Mouse (Mus musculus) liver, embryonic 14.5 days (tissue): ENCODE measurements around the gene Map4k2.

Experiments used
- CTCF ChIP-seq: IDR thresholded peaks from 2 replicates; pipeline ENCODE4 v1.5.1; 2016; ENCODE audit warnings: antibody characterized with exemption, low read depth, control low read depth
- EP300 ChIP-seq: IDR thresholded peaks from 2 replicates; pipeline ENCODE4 v1.6.1; 2016; ENCODE audit warnings: antibody characterized with exemption, low read depth

DNA sequence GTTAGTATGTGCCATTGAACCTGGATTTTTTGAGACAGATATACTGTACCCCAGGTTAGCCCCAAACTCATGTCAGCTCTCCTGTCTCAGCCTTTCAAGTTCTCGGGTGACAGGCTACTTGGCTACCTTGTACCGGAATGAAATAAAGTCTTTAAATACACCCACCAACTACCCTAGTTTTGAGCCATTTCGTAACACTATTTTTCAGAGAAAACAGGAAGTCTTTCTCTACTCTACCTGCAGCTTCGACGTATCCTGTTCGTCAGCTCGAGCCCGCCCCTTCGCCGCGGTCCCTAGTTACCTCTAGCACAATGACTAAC, 22.1 kb downstream of the Map4k2 start:
- TF ChIP-seq EP300 (no peak), CTCF (no peak)
